Mouse (Mus musculus) intestine, postnatal 0 days (tissue): ENCODE data around the gene Ncmap. TPM values are rescaled to one million over a fixed set of nuclear protein-coding genes. Genes with fewer than 3 reads are reported as not detected.

ENCODE experiments used
- ATAC-seq: fragments of 200-750 bp; cut with Nextera tagmentation; 2 replicates; pipeline ENCODE4 v1.8.0; 2017; ENCODE audit warnings: mild to moderate bottlenecking, moderate TSS enrichment, moderate library complexity
- H3K27ac ChIP-seq: fragments of 300-500 bp; sonication (generic); 2 replicates; pipeline ENCODE4 v1.5.1; 2014; ENCODE audit warnings: mild to moderate bottlenecking, low read depth, low read length, moderate library complexity
- H3K27me3 ChIP-seq: fragments of 300-500 bp; sonication (generic); replicated peaks from 2 replicates; pipeline ENCODE4 v1.6.1; 2014; ENCODE audit warnings: low read length, mixed read lengths; ENCODE audit not compliant: control insufficient read depth, insufficient read depth
- H3K36me3 ChIP-seq: fragments of 300-500 bp; sonication (generic); 2 replicates; pipeline ENCODE4 v1.6.1; 2014; ENCODE audit warnings: mild to moderate bottlenecking, moderate library complexity; ENCODE audit not compliant: control insufficient read depth, insufficient read depth
- H3K4me1 ChIP-seq: fragments of 300-500 bp; sonication (generic); replicated peaks from 2 replicates; pipeline ENCODE4 v1.6.1; 2014; ENCODE audit warnings: antibody characterized with exemption, low read length, mixed read lengths; ENCODE audit not compliant: control insufficient read depth, insufficient read depth
- H3K4me2 ChIP-seq: fragments of 300-500 bp; sonication (generic); replicated peaks from 2 replicates; pipeline ENCODE4 v1.6.1; 2014; ENCODE audit warnings: low read depth, mild to moderate bottlenecking, moderate library complexity
- H3K4me3 ChIP-seq: fragments of 300-500 bp; sonication (generic); 2 replicates; pipeline ENCODE4 v1.5.1; 2014; ENCODE audit warnings: low read depth, low read length
- H3K9ac ChIP-seq: fragments of 300-500 bp; sonication (generic); 2 replicates; pipeline ENCODE4 v1.6.1; 2014; ENCODE audit warnings: mild to moderate bottlenecking, low read depth, low read length
- H3K9me3 ChIP-seq: fragments of 300-500 bp; sonication (generic); 2 replicates; pipeline ENCODE4 v1.6.1; 2016; ENCODE audit warnings: mixed run types; ENCODE audit not compliant: control insufficient read depth
- CTCF ChIP-seq: sonication (generic); IDR thresholded peaks from 2 replicates; pipeline ENCODE4 v1.5.1; 2016; ENCODE audit warnings: low read depth, mild to moderate bottlenecking, control low read depth, antibody characterized with exemption, moderate library complexity
- WGBS: fragments of 180-500 bp; shearing (Covaris S2); extraction: QIAGEN DNeasy Blood & Tissue Kit; methylation state at CpG from one replicate; pipeline ENCODE4 v1.1.7; 2014; 5-methylcytosine and 5-hydroxymethylcytosine counted together
- polyA plus RNA-seq: library from polyadenylated mRNA; unstranded; fragments of >200 nt; fragmentation: Nextera tagmentation; extraction: Ambion mirVana; gene quantifications from 2 replicates; pipeline ENCODE4 v1.2.1, GENCODE M21; 2015

Ncmap gene
- polyA plus RNA-seq, 1 experiment from 2014 or later = 2.5 TPM

- peaks cover 8% of the 10 kb centered on the region; the same call in 1 of the 2 replicates for H3K4me1 ChIP-seq
- peak within 1 kb of the TSS; percentile 90 for H3K9ac ChIP-seq
- peak within 1 kb of the TSS; percentile 76 for H3K4me2 ChIP-seq
- 0 out of 2 replicates have a peak, but pooled peaks cover 3% of the 10 kb centered on the region for H3K36me3 ChIP-seq
- no peaks in the 10 kb centered on the region for H3K9me3 ChIP-seq
- peak; percentile 91 for ATAC-seq
- under 1% methylated on average over 69 of the region's 69 CpGs for WGBS
- H3K27me3 ChIP-seq = no peaks in the 10 kb centered on the region
- TF ChIP-seq CTCF = no peak
- peak within 1 kb of the TSS; percentile 78 for H3K4me3 ChIP-seq
- peak within 1 kb of the TSS; percentile 93 for H3K27ac ChIP-seq
These were observed 44.8 kb downstream of the Ncmap start, which contains the start of gene Srrm1 for GRCm38 (mm10) chr4:135353066-135353793. Srrm1 (minus strand) TSS chr4:135353321.

- H3K36me3 ChIP-seq = 0 out of 2 replicates have a peak, but pooled peaks cover 3% of the 10 kb centered on the region
- peak overlapping the region; percentile 90 for H3K9ac ChIP-seq
- peak; percentile 35 for ATAC-seq
- peak overlapping the region; percentile 89 for H3K27ac ChIP-seq
- peak overlapping the region; percentile 78 for H3K4me3 ChIP-seq
- peak overlapping the region; percentile 76 for H3K4me2 ChIP-seq
- H3K4me1 ChIP-seq = peaks cover 8% of the 10 kb centered on the region; the same call in 1 of the 2 replicates
- TF ChIP-seq CTCF = no peak
- H3K9me3 ChIP-seq = no peaks in the 10 kb centered on the region
- under 1% methylated on average over 67 of the region's 67 CpGs for WGBS
- no peaks in the 10 kb centered on the region for H3K27me3 ChIP-seq
These were observed 45.5 kb downstream of the Ncmap start for GRCm38 (mm10) chr4:135352326-135353065.

DNA sequence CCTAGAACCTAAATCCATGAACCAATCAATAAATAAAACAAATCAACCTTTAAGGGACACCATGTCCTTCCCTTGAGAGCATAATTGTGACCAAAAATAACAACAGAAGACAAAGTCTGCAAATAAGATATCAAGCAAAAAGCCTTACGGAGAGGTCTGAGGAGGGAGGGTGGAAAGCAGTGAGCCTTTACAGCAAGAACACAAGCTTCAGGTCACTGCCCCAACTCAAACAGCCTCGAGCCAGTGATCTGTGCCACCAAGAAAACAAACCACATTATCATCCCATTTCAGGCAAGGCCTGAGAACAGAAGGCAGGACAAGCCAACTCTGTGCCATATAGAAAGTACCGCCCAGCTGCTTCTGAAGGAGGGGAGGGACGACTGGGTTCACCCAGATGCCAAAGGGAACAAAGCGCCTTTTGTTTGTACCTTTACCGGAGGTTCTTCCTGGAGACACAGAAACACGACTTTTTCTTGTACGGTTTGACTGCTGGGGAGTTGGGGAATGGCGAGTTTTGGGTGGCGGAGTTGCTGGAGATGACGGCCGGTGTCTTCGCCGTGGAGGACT is 60.6 kb downstream of the Ncmap start:
- 52% methylated on average over 14 of the region's 14 CpGs for WGBS
- Histone ChIP-seq H3K9ac (no peak overlapping the region), H3K4me2 (no peak overlapping the region), H3K4me3 (no peak overlapping the region), H3K27me3 (no peaks in the 10 kb centered on the region), H3K27ac (peak overlapping the region; percentile 1), H3K36me3 (peaks cover 74% of the 10 kb centered on the region), H3K4me1 (no peaks in the 10 kb centered on the region), H3K9me3 (no peaks in the 10 kb centered on the region)
- no peak for TF ChIP-seq CTCF
- peak; percentile 63 for ATAC-seq

DNA sequence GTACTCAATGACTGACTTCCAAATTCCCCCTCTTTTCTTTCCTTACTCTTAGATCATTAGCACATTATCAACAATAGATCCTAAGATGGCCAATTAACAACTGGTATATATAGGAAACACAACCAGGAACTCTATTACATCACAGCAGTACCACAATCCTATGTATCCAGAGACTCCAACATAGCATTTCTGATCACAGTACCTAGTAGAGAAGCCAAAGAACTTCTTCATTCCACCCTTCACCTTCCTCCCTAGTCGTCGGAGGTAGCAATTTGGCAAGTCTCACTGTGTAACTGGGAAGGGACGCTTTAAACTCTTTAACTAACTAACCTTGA is 62.0 kb downstream of the Ncmap start:
- no peaks in the 10 kb centered on the region for H3K27me3 ChIP-seq
- H3K9ac ChIP-seq = no peak overlapping the region
- no peak for TF ChIP-seq CTCF
- H3K9me3 ChIP-seq = no peaks in the 10 kb centered on the region
- WGBS = 47% methylated on average over 3 of the region's 3 CpGs
- H3K4me1 ChIP-seq = no peaks in the 10 kb centered on the region
- peaks cover 75% of the 10 kb centered on the region for H3K36me3 ChIP-seq
- ATAC-seq = no peak
- no peak overlapping the region for H3K27ac ChIP-seq
- no peak overlapping the region for H3K4me2 ChIP-seq
- no peak overlapping the region for H3K4me3 ChIP-seq

- no peak overlapping the region for H3K27ac ChIP-seq
- 41% methylated on average over 9 of the region's 9 CpGs for whole genome bisulfite sequencing
- no peaks in the 10 kb centered on the region for H3K4me1 ChIP-seq
- H3K27me3 ChIP-seq = no peaks in the 10 kb centered on the region
- peaks cover 74% of the 10 kb centered on the region for H3K36me3 ChIP-seq
- H3K9ac ChIP-seq = no peak overlapping the region
- 0 out of 2 replicates have a peak overlapping the region, but pooled peaks have one; percentile 9 for H3K4me2 ChIP-seq
- no peak for TF ChIP-seq CTCF
- ATAC-seq = peak; percentile 71
- H3K9me3 ChIP-seq = no peaks in the 10 kb centered on the region
- H3K4me3 ChIP-seq = no peak overlapping the region
These were observed 62.6 kb downstream of the Ncmap start for GRCm38 (mm10) chr4:135335327-135336022.
